In the genomic region with DNA sequence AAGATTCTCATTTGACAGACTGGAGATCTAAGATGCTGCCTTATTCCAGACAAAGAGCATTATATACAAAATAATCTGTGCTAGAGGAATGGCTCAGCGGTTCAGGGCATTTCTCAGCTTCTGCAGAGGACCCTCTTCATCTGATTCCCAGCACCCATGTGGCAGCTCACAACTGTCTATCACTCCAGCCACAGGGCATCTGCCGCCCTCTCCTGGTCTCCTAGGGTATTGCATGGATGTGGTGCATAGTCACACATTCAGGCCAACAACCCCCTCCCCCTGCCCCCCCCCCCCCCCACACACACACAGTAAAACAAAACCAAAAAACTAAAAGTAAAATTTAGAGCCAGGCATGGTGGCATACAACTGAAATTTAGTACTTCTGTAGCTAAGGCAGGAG, we compare ENCODE assay signal across 14 mouse cellular contexts.
DNase-seq lines count a peak whose midpoint lies in the region; ATAC-seq and TF ChIP-seq lines count a peak whose summit lies in the region.
"Had no signal": no experiment of that assay in that cellular context is flagged by ENCODE, and none has a peak within 500 bp of the region (broad histone marks: within the 10 kb centered on the region; RNA-seq: fewer than 3 reads in every experiment).

No protein-coding gene starts in this region.

- H3K4me2 ChIP-seq in kidney, embryonic 16.5 days (replicated peaks; ENCODE audit: low read depth, low read length), result no peak overlapping the region
- H3K4me2 ChIP-seq in liver, embryonic 14.5 days (ENCODE audit: low read depth), result no peak overlapping the region
- H3K4me2 ChIP-seq: forebrain, embryonic 12.5 days; hindbrain, embryonic 13.5 days had no signal

- H3K27me3 ChIP-seq in kidney, adult 2 months (replicated peaks; ENCODE audit: control insufficient read depth, insufficient read depth, low read length), result no peaks in the 10 kb centered on the region
- H3K27me3 ChIP-seq in kidney, embryonic 16.5 days (ENCODE audit: insufficient read depth, low read length), result no peaks in the 10 kb centered on the region
- H3K27me3 ChIP-seq in liver, embryonic 14.5 days (ENCODE audit: control insufficient read depth, insufficient read depth, low read length), result no peaks in the 10 kb centered on the region
- H3K27me3 ChIP-seq: forebrain, embryonic 12.5 days; hindbrain, embryonic 13.5 days had no signal

- H3K9me3 ChIP-seq in kidney, embryonic 16.5 days (ENCODE audit: low read length), result peaks cover 5% of the 10 kb centered on the region; the same call in 1 of the 2 replicates
- no peaks in the 10 kb centered on the region for H3K9me3 ChIP-seq in liver, embryonic 14.5 days (ENCODE audit: control insufficient read depth, low read length)
- H3K9me3 ChIP-seq: forebrain, embryonic 12.5 days; hindbrain, embryonic 13.5 days had no signal

- TF ChIP-seq CTCF in kidney, adult 2 months (conservative IDR thresholded peaks at IDR 0.05; ENCODE audit: insufficient read depth, insufficient read length, low read depth, low read length), result peak; percentile 36; the same call in 1 of the 2 replicates
- TF ChIP-seq CTCF in liver, embryonic 14.5 days (IDR thresholded peaks at IDR 0.05; ENCODE audit: low read depth), result peak; percentile 69

- ATAC-seq in kidney, embryonic 16.5 days (ENCODE audit: low FRiP score, low TSS enrichment), result no peak
- no peak for ATAC-seq in liver, embryonic 14.5 days (ENCODE audit: insufficient read depth)

- TF ChIP-seq POLR2A in kidney, adult 2 months (IDR thresholded peaks at IDR 0.05; ENCODE audit: low read depth, low read length), result no peak

- no peaks in the 10 kb centered on the region for H3K36me3 ChIP-seq in kidney, adult 2 months (ENCODE audit: control insufficient read depth, insufficient read depth, low read length)
- no peaks in the 10 kb centered on the region for H3K36me3 ChIP-seq in kidney, embryonic 16.5 days (ENCODE audit: insufficient read depth, low read length)
- no peaks in the 10 kb centered on the region for H3K36me3 ChIP-seq in liver, embryonic 14.5 days (replicated peaks; ENCODE audit: control insufficient read depth, insufficient read depth, low read depth)
- H3K36me3 ChIP-seq: forebrain, embryonic 12.5 days; hindbrain, embryonic 13.5 days had no signal

- no peak for DNase-seq in kidney, adult 2 months
- peak; percentile 42 for DNase-seq in thymus, postnatal 14 days
- DNase-seq in thymus, adult 18-20 months, result no peak
- DNase-seq in liver, embryonic 14.5 days (ENCODE audit: low read depth in 3 of 3, low spot score in 3 of 3), result no peak
- DNase-seq in embryo, embryonic 10.5 days (ENCODE audit: low spot score), result no peak
- DNase-seq in left cerebral cortex, postnatal 4 days, result no peak
- DNase-seq: adrenal gland, adult 8-10 months; cerebellum, adult 11-12 months; heart, adult 18-20 months; right cerebral cortex, postnatal 4 days had no signal

- intact Hi-C loops in left cerebral cortex, postnatal 4 days (cut with DNase I), result no loop called here

- no peak overlapping the region for H3K9ac ChIP-seq in kidney, embryonic 16.5 days (replicated peaks; ENCODE audit: low read length)
- no peak overlapping the region for H3K9ac ChIP-seq in liver, embryonic 14.5 days (replicated peaks)
- H3K9ac ChIP-seq: forebrain, embryonic 12.5 days; hindbrain, embryonic 13.5 days had no signal

- H3K4me1 ChIP-seq in kidney, adult 2 months (ENCODE audit: control insufficient read depth, insufficient read depth, low read length), result peaks cover 2% of the 10 kb centered on the region; the same call in 1 of the 2 replicates
- no peaks in the 10 kb centered on the region for H3K4me1 ChIP-seq in kidney, embryonic 16.5 days (ENCODE audit: insufficient read depth, low read length)
- H3K4me1 ChIP-seq in liver, embryonic 14.5 days (replicated peaks; ENCODE audit: control insufficient read depth in 2 of 2, insufficient read depth in 2 of 2, low read length in 1 of 2), result no peaks in the 10 kb centered on the region
- H3K4me1 ChIP-seq: forebrain, embryonic 12.5 days; hindbrain, embryonic 13.5 days had no signal

- TF ChIP-seq EP300 in liver, embryonic 14.5 days (IDR thresholded peaks at IDR 0.05; ENCODE audit: low read depth), result no peak

- 93% methylated on average over 2 of the region's 2 CpGs for WGBS in kidney, adult 2 months
- WGBS in kidney, embryonic 16.5 days, result 92% methylated on average over 2 of the region's 2 CpGs
- 70% methylated on average over 2 of the region's 2 CpGs for WGBS in liver, embryonic 14.5 days (ENCODE audit: insufficient replicate concordance)

- no peak overlapping the region for H3K27ac ChIP-seq in kidney, adult 2 months (ENCODE audit: insufficient read depth, low read depth, low read length)
- no peak overlapping the region for H3K27ac ChIP-seq in kidney, embryonic 16.5 days (ENCODE audit: low read length)
- no peak overlapping the region for H3K27ac ChIP-seq in liver, embryonic 14.5 days
- H3K27ac ChIP-seq: forebrain, embryonic 12.5 days; hindbrain, embryonic 13.5 days; macrophage had no signal

- no peak overlapping the region for H3K4me3 ChIP-seq in kidney, adult 2 months (ENCODE audit: insufficient read depth, low read depth, low read length)
- H3K4me3 ChIP-seq in kidney, embryonic 16.5 days (ENCODE audit: low read length), result no peak overlapping the region
- H3K4me3 ChIP-seq in liver, embryonic 14.5 days (ENCODE audit: insufficient read depth in 1 of 2, low read depth in 2 of 2, low read length in 2 of 2), result no peak overlapping the region
- H3K4me3 ChIP-seq: forebrain, embryonic 12.5 days; hindbrain, embryonic 13.5 days had no signal
